Mouse (Mus musculus) liver, postnatal 0 days (tissue): ENCODE measurements around the gene Mbl2. TPM values are rescaled to one million over a fixed set of nuclear protein-coding genes. Genes with fewer than 3 reads are reported as not detected.

ENCODE experiments used
- ATAC-seq: fragments of 200-750 bp; cut with Nextera tagmentation; 2 replicates; pipeline ENCODE4 v1.8.0; 2017; ENCODE audit warnings: mild to moderate bottlenecking, moderate library complexity
- DNase-seq: peaks from one replicate; pipeline ENCODE4 v3.0.0-alpha.2; 2016
- H3K27ac ChIP-seq: fragments of 300-500 bp; sonication (generic); 2 replicates; pipeline ENCODE4 v1.5.1; 2014; ENCODE audit warnings: antibody characterized with exemption, moderate library complexity, mild to moderate bottlenecking, low read depth
- H3K27me3 ChIP-seq: fragments of 300-500 bp; sonication (generic); 2 replicates; pipeline ENCODE4 v1.6.1; 2014; ENCODE audit warnings: low read length, control low read depth, mixed read lengths; ENCODE audit not compliant: insufficient read depth
- H3K36me3 ChIP-seq: fragments of 300-500 bp; sonication (generic); replicated peaks from 2 replicates; pipeline ENCODE4 v1.6.1; 2014; ENCODE audit warnings: mild to moderate bottlenecking, control low read depth, low read length, moderate library complexity, mixed read lengths; ENCODE audit not compliant: insufficient read depth
- H3K4me1 ChIP-seq: fragments of 300-500 bp; sonication (generic); 2 replicates; pipeline ENCODE4 v1.6.1; 2014; ENCODE audit warnings: antibody characterized with exemption, mild to moderate bottlenecking, control low read depth; ENCODE audit not compliant: insufficient read depth
- H3K4me2 ChIP-seq: fragments of 300-500 bp; sonication (generic); 2 replicates; pipeline ENCODE4 v1.6.1; 2014; ENCODE audit warnings: low read depth, mild to moderate bottlenecking, low read length, moderate library complexity, mixed read lengths
- H3K4me3 ChIP-seq: fragments of 300-500 bp; sonication (generic); 2 replicates; pipeline ENCODE4 v1.5.1; 2014; ENCODE audit warnings: low read depth, low read length
- H3K9ac ChIP-seq: fragments of 300-500 bp; sonication (generic); replicated peaks from 2 replicates; pipeline ENCODE4 v1.6.1; 2014; ENCODE audit warnings: mild to moderate bottlenecking, moderate library complexity
- H3K9me3 ChIP-seq: fragments of 300-500 bp; sonication (generic); 2 replicates; pipeline ENCODE4 v1.6.1; 2016; ENCODE audit warnings: mild to moderate bottlenecking, control low read depth, low read length, mixed read lengths
- CTCF ChIP-seq: sonication (generic); IDR thresholded peaks from 2 replicates; pipeline ENCODE4 v1.5.1; 2016; ENCODE audit warnings: antibody characterized with exemption, low read depth
- EP300 ChIP-seq: IDR thresholded peaks from 2 replicates; pipeline ENCODE4 v1.6.1; 2016; ENCODE audit warnings: antibody characterized with exemption, low read depth, mild to moderate bottlenecking
- WGBS: fragments of 180-500 bp; shearing (Covaris S2); extraction: QIAGEN DNeasy Blood & Tissue Kit; methylation state at CpG from one replicate; pipeline ENCODE4 v1.1.7; 2014; ENCODE audit not compliant: insufficient replicate concordance; 5-methylcytosine and 5-hydroxymethylcytosine counted together
- polyA plus RNA-seq: library from polyadenylated mRNA; unstranded; fragments of >200 nt; fragmentation: Nextera tagmentation; extraction: Ambion mirVana; gene quantifications from 2 replicates; pipeline ENCODE4 v1.2.1, GENCODE M21; 2015

Gene Mbl2
- polyA plus RNA-seq, 1 experiment from 2014 or later: 212 TPM

- Histone ChIP-seq H3K4me3 (no peak overlapping the region), H3K27me3 (no peaks in the 10 kb centered on the region), H3K27ac (0 out of 2 replicates have a peak overlapping the region, but pooled peaks have one; percentile 7), H3K4me2 (no peak overlapping the region), H3K36me3 (no peaks in the 10 kb centered on the region), H3K4me1 (0 out of 2 replicates have a peak, but pooled peaks cover 3% of the 10 kb centered on the region), H3K9me3 (no peaks in the 10 kb centered on the region), H3K9ac (no peak overlapping the region)
- DNase-seq (no peak), ATAC-seq (peak; percentile 85)
- TF ChIP-seq CTCF (no peak), EP300 (peak; percentile 25; the same call in 1 of the 2 replicates)
- WGBS: 62% methylated on average over 3 of the region's 3 CpGs
These were observed 3.3 kb upstream of the Mbl2 start for GRCm38 (mm10) chr19:30229477-30229876.

GRCm38 (mm10) chr19:30234416-30234815 is 1.7 kb downstream of the Mbl2 start:
- ATAC-seq: no peak
- no peak overlapping the region for H3K9ac ChIP-seq

GRCm38 (mm10) chr19:30247359-30247758 is 14.6 kb downstream of the Mbl2 start:
- ATAC-seq (peak; percentile 66; the same call in 1 of the 2 replicates), DNase-seq (peak; percentile 80)

More at GRCm38 (mm10) chr19:30234416-30234815, 1.7 kb downstream of the Mbl2 start:
- no peak for DNase-seq
- Histone ChIP-seq H3K4me3 (no peak overlapping the region), H3K4me1 (no peaks in the 10 kb centered on the region), H3K27me3 (no peaks in the 10 kb centered on the region), H3K4me2 (peak overlapping the region; percentile 29; the same call in 1 of the 2 replicates), H3K36me3 (0 out of 2 replicates have a peak, but pooled peaks cover 2% of the 10 kb centered on the region), H3K9me3 (no peaks in the 10 kb centered on the region), H3K27ac (no peak overlapping the region)
- 74% methylated on average over 8 of the region's 8 CpGs for WGBS
- no peak for TF ChIP-seq EP300
- TF ChIP-seq CTCF: no peak

GRCm38 (mm10) chr19:30248822-30249221 is 16.1 kb downstream of the Mbl2 start:
- H3K4me1 ChIP-seq: no peaks in the 10 kb centered on the region
- H3K4me2 ChIP-seq: no peak overlapping the region
- ATAC-seq: no peak
- TF ChIP-seq CTCF (peak; percentile 80), EP300 (no peak)
- H3K27me3 ChIP-seq: no peaks in the 10 kb centered on the region
- 6% methylated on average over 8 of the region's 8 CpGs for WGBS
- H3K9ac ChIP-seq: no peak overlapping the region
- H3K27ac ChIP-seq: no peak overlapping the region
- no peaks in the 10 kb centered on the region for H3K9me3 ChIP-seq
- peak; percentile 70 for DNase-seq
- no peak overlapping the region for H3K4me3 ChIP-seq
- no peaks in the 10 kb centered on the region for H3K36me3 ChIP-seq

More at GRCm38 (mm10) chr19:30247359-30247758, 14.6 kb downstream of the Mbl2 start:
- 16% methylated on average over 11 of the region's 11 CpGs for WGBS
- H3K4me3 ChIP-seq: no peak overlapping the region
- H3K4me2 ChIP-seq: no peak overlapping the region
- H3K4me1 ChIP-seq: no peaks in the 10 kb centered on the region
- no peaks in the 10 kb centered on the region for H3K36me3 ChIP-seq
- H3K9me3 ChIP-seq: no peaks in the 10 kb centered on the region
- no peaks in the 10 kb centered on the region for H3K27me3 ChIP-seq
- no peak overlapping the region for H3K9ac ChIP-seq
- peak; percentile 84 for TF ChIP-seq CTCF
- no peak for TF ChIP-seq EP300
- no peak overlapping the region for H3K27ac ChIP-seq

- H3K27me3 ChIP-seq: no peaks in the 10 kb centered on the region
- no peak for ATAC-seq
- no peak overlapping the region for H3K4me3 ChIP-seq
- TF ChIP-seq CTCF: no peak
- TF ChIP-seq EP300: no peak
- WGBS: 62% methylated on average over 2 of the region's 2 CpGs
- H3K4me2 ChIP-seq: no peak overlapping the region
- no peaks in the 10 kb centered on the region for H3K4me1 ChIP-seq
- H3K27ac ChIP-seq: no peak overlapping the region
- no peaks in the 10 kb centered on the region for H3K36me3 ChIP-seq
- DNase-seq: no peak
- H3K9me3 ChIP-seq: no peaks in the 10 kb centered on the region
- H3K9ac ChIP-seq: no peak overlapping the region
These were observed 19.5 kb downstream of the Mbl2 start for GRCm38 (mm10) chr19:30252253-30252652.

- no peak overlapping the region for H3K4me3 ChIP-seq
- WGBS: 42% methylated on average over 6 of the region's 6 CpGs
- H3K27ac ChIP-seq: no peak overlapping the region
- no peak overlapping the region for H3K9ac ChIP-seq
- DNase-seq: no peak
- H3K36me3 ChIP-seq: no peaks in the 10 kb centered on the region
- no peak for ATAC-seq
- H3K4me2 ChIP-seq: no peak overlapping the region; the same call in 1 of the 2 replicates
- no peaks in the 10 kb centered on the region for H3K4me1 ChIP-seq
- TF ChIP-seq EP300 (no peak), CTCF (no peak)
- H3K9me3 ChIP-seq: no peaks in the 10 kb centered on the region
- H3K27me3 ChIP-seq: no peaks in the 10 kb centered on the region
These were observed 23.6 kb downstream of the Mbl2 start for GRCm38 (mm10) chr19:30256339-30256738.
